Mouse (Mus musculus): ENCODE results near the gene 0610009B22Rik.
A peak's percentile ranks its signal among the peaks of the same experiment; 100 is the strongest.
"Not testable (repeated sequence)": the region's sequence is repeated elsewhere in the genome, so short reads cannot be mapped to it uniquely, and the experiment has no call there.

DNA sequence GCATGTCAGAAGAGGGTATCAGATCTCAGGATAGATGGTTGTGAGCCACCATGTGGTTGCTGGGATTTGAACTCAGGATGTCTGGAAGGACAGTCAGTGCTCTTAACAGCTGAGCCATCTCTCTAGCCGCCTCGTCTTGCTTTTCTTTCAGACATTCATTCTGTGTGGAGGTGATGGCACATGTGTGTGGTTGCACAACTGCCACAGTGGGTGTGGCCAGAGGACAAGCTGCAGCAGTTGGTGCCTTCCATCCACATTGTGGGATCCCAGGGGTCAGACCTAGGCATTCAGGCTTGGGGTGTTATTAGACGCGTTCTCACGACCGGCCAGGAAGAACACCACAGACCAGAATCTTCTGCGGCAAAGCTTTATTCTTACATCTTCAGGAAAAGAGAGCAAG lies 23.9 kb downstream of the 0610009B22Rik start:
- TF ChIP-seq POLR2A (IDR thresholded peaks at IDR 0.05; ENCODE audit: insufficient read length, low read depth); TCF12 (IDR thresholded peaks at IDR 0.05; ENCODE audit: insufficient read depth, poor library complexity, severe bottlenecking); SRF (IDR thresholded peaks at IDR 0.05; ENCODE audit: control insufficient read depth, insufficient read length, low read depth); MAX (IDR thresholded peaks at IDR 0.05; ENCODE audit: low read depth); USF1 (IDR thresholded peaks at IDR 0.05; ENCODE audit: low read depth): not testable (repeated sequence)
- peak in 2 of 3 experiments; percentile 10 to 64 for TF ChIP-seq MYOD1 (IDR thresholded peaks at IDR 0.05; ENCODE audit: control insufficient read depth in 1 of 3, insufficient read length in 2 of 3, low read depth in 2 of 3)
